Mouse (Mus musculus): ENCODE results near the gene Ovca2. TPM values are rescaled to one million over a fixed set of nuclear protein-coding genes. Genes with fewer than 3 reads are reported as not detected.

The Ovca2 gene
- total RNA-seq, 2 experiments from 2014 or later: 12.1 to 12.7 TPM

GRCm38 (mm10) chr11:75194121-75194849 lies 15.7 kb upstream of the Ovca2 start:
- Histone ChIP-seq H3K4me3 (peak overlapping the region; percentile 87), H3K27ac (peak overlapping the region; percentile 94)
- TF ChIP-seq CTCF (IDR thresholded peaks at IDR 0.05): no peak
- intact Hi-C loops (cut with DNase I): loop anchor here (5.0 kb wide), 2 partner anchors 203 to 268 kb away; partner anchors contain the start of gene Tlcd2
- no peak for DNase-seq (ENCODE audit: extremely low spot score in 1 of 2, low spot score in 2 of 2)

GRCm38 (mm10) chr11:75193256-75194071 lies 14.8 kb upstream of the Ovca2 start, which contains the start of gene Rtn4rl1:
Gene Rtn4rl1 (plus strand): TSS chr11:75193783.
- peak within 1 kb of the TSS; percentile 87 for H3K4me3 ChIP-seq
- intact Hi-C loops (cut with DNase I): loop anchor here (1.0 to 5.0 kb wide), 4 partner anchors 37 to 269 kb away; partner anchors contain the start of gene Tlcd2
- peak within 1 kb of the TSS; percentile 94 for H3K27ac ChIP-seq
- TF ChIP-seq CTCF (IDR thresholded peaks at IDR 0.05): no peak
- peak; percentile 74 to 76 for DNase-seq (ENCODE audit: extremely low spot score in 1 of 2, low spot score in 2 of 2)

GRCm38 (mm10) chr11:75192336-75193214 lies 13.9 kb upstream of the Ovca2 start:
- peak overlapping the region; percentile 87 for H3K4me3 ChIP-seq
- no peak overlapping the region; the same call in 1 of the 2 replicates for H3K27ac ChIP-seq
- DNase-seq (ENCODE audit: extremely low spot score in 1 of 2, low spot score in 2 of 2): peak; percentile 70 to 76
- intact Hi-C loops (cut with DNase I): loop anchor here (1.0 to 5.0 kb wide), 4 partner anchors 38 to 270 kb away; partner anchors contain the start of gene Tlcd2
- peak; percentile 80 for TF ChIP-seq CTCF (IDR thresholded peaks at IDR 0.05)

- intact Hi-C loops (cut with DNase I): loop anchor here (2.0 to 5.0 kb wide), 3 partner anchors 39 to 270 kb away; partner anchors contain the start of gene Tlcd2
Observed at GRCm38 (mm10) chr11:75191841-75192240, 13.2 kb upstream of the Ovca2 start.

GRCm38 (mm10) chr11:75190905-75191441 lies 12.3 kb upstream of the Ovca2 start, which contains the start of gene Dph1:
Gene Dph1 (minus strand): TSS chr11:75191241.
- intact Hi-C loops (cut with DNase I): loop anchor here (5.0 kb wide), 2 partner anchors 206 to 271 kb away; partner anchors contain the start of gene Tlcd2

More at GRCm38 (mm10) chr11:75191841-75192240, 13.2 kb upstream of the Ovca2 start:
- Histone ChIP-seq H3K27ac (0 out of 2 replicates have a peak overlapping the region, but pooled peaks have one; percentile 24), H3K4me3 (no peak overlapping the region)
- TF ChIP-seq CTCF (IDR thresholded peaks at IDR 0.05): no peak
- DNase-seq (ENCODE audit: extremely low spot score in 1 of 2, low spot score in 2 of 2): no peak

GRCm38 (mm10) chr11:75190371-75190724 lies 11.7 kb upstream of the Ovca2 start:
- peak; percentile 79 to 84 for DNase-seq (ENCODE audit: extremely low spot score in 1 of 2, low spot score in 2 of 2)
- H3K4me3 ChIP-seq: peak overlapping the region; percentile 69
- intact Hi-C loops (cut with DNase I): loop anchor here (5.0 kb wide), 2 partner anchors 207 to 272 kb away; partner anchors contain the start of gene Tlcd2
- peak overlapping the region; percentile 69 for H3K27ac ChIP-seq
- peak; percentile 32 for TF ChIP-seq CTCF (IDR thresholded peaks at IDR 0.05)

More at GRCm38 (mm10) chr11:75190905-75191441, 12.3 kb upstream of the Ovca2 start, which contains the start of gene Dph1:
- Histone ChIP-seq H3K27ac (peak within 1 kb of the TSS; percentile 69), H3K4me3 (peak within 1 kb of the TSS; percentile 69)
- TF ChIP-seq CTCF (IDR thresholded peaks at IDR 0.05): no peak
- no peak for DNase-seq (ENCODE audit: extremely low spot score in 1 of 2, low spot score in 2 of 2)

GRCm38 (mm10) chr11:75189713-75190370 lies 11.2 kb upstream of the Ovca2 start:
- peak overlapping the region; percentile 69 for H3K4me3 ChIP-seq
- peak overlapping the region; percentile 69 for H3K27ac ChIP-seq
- intact Hi-C loops (cut with DNase I): loop anchor here (5.0 to 10.0 kb wide), 3 partner anchors 207 to 385 kb away; partner anchors contain the start of gene Tlcd2
- TF ChIP-seq CTCF (IDR thresholded peaks at IDR 0.05): no peak
- DNase-seq (ENCODE audit: extremely low spot score in 1 of 2, low spot score in 2 of 2): no peak

GRCm38 (mm10) chr11:75184986-75185385 lies 6.4 kb upstream of the Ovca2 start:
- intact Hi-C loops (cut with DNase I): loop anchor here (1.0 to 10.0 kb wide), 3 partner anchors 16 to 390 kb away; no protein-coding TSS in a partner anchor
- TF ChIP-seq CTCF (IDR thresholded peaks at IDR 0.05): no peak
- peak; percentile 46 to 48 for DNase-seq (ENCODE audit: extremely low spot score in 1 of 2, low spot score in 2 of 2)
- Histone ChIP-seq H3K4me3 (no peak overlapping the region), H3K27ac (peak overlapping the region; percentile 84)

- peak overlapping the region; percentile 84 for H3K27ac ChIP-seq
- no peak overlapping the region for H3K4me3 ChIP-seq
- intact Hi-C loops (cut with DNase I): loop anchor here (1.0 to 10.0 kb wide), 3 partner anchors 16 to 390 kb away; no protein-coding TSS in a partner anchor
- TF ChIP-seq CTCF (IDR thresholded peaks at IDR 0.05): no peak
- peak in 1 of 2 experiments; percentile 55 for DNase-seq (ENCODE audit: extremely low spot score in 1 of 2, low spot score in 2 of 2)
Observed at GRCm38 (mm10) chr11:75184573-75184972, 5.9 kb upstream of the Ovca2 start.
